Mouse (Mus musculus): ENCODE results near the gene Asb2. TPM values are rescaled to one million over a fixed set of nuclear protein-coding genes. Genes with fewer than 3 reads are reported as not detected.
A peak's percentile ranks its signal among the peaks of the same experiment; 100 is the strongest.

Gene Asb2
- polyA plus RNA-seq (2015; fragmentation: Nextera tagmentation; extraction: Ambion mirVana), result 0.55 and 0.74 TPM in 2 replicates

DNA sequence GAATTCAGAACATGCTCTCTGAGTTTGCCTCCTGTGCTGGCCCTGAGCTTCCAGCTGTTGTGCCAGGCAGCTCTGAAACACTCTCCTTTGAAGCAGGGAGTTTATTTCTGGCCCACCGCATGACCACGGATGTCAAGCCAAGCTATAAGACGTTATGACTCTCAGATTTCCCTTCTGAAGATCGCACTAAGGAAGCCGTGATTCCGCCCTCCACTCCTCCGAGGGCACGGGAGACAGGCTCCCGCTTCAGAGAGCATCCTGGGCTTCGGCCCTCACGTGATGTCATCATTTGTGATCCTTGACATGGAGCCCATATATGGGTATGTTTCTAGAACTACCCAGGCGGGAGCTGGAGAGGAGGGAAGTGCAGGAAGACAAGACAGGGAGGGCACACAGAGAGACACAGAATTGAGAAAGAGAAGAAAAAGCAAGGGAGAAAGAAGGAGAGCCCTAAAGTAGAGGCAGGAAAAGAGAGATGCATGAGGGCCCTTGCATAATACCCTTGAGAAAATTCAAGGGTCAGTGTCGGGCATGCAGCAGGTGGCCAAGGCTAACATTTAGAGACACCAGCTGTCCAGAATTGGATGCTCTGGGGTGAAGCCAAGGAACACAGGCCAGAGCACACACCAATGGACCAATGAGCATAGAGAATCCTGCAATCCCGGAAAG is at the start of gene Asb2:
Gene Asb2 (minus strand): TSS at position 256 of the 669 bp plus-strand sequence.
- no peaks in the 10 kb centered on the region for H3K9me3 ChIP-seq
- H3K9ac ChIP-seq (replicated peaks), result no peak within 1 kb of the TSS
- 76% methylated on average over 14 of the region's 14 CpGs for WGBS
- no peak within 1 kb of the TSS for H3K4me2 ChIP-seq (replicated peaks)
- H3K27ac ChIP-seq (replicated peaks), result no peak within 1 kb of the TSS
- no peak within 1 kb of the TSS for H3K4me3 ChIP-seq
- no peaks in the 10 kb centered on the region for H3K27me3 ChIP-seq
- H3K36me3 ChIP-seq, result no peaks in the 10 kb centered on the region
- H3K4me1 ChIP-seq, result 0 out of 2 replicates have a peak, but pooled peaks cover 3% of the 10 kb centered on the region
- ATAC-seq (replicated peaks), result no peak

DNA sequence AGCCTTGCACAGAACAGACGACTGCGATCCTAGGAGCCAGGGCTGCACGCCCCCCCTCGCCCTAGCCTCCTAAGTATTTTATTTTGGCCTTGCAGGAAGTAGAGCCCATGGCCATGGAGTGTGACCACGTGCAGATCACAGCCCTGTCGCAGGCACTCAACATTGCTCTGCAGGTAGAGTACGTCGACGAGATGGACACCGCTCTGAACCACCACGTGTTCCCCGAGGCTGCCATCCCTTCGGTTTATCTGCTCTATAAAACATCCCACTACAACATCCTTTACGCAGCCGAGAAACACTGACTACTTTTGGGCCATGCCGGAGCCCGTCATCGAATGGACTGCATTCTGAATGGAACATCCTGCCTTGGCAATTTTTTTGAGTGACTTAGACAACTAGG is 48.3 kb upstream of the Asb2 start:
- no peak for ATAC-seq (replicated peaks)

DNA sequence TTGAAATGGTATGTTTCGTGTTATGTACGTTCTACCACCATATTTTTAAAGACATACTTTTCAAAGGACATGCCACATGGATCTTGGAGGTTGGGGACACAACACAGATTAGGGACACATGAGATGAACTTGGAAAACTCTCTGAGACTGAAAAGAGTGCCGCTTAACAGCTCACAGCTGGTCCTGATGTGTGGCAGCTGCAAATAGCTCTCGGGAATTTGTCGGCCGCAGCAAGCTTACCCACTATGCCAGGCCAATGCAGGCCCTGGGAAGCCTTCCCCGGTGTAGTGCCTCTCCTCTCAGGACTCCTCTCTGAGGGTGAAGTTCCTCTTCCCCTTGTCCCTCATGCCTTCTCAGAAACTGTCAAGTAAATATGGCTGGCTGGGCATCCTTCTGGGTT is 41.0 kb upstream of the Asb2 start:
- Histone ChIP-seq H3K27ac (replicated peaks) (no peak overlapping the region), H3K4me1 (no peaks in the 10 kb centered on the region), H3K9me3 (no peaks in the 10 kb centered on the region), H3K9ac (replicated peaks) (no peak overlapping the region), H3K4me2 (replicated peaks) (no peak overlapping the region), H3K36me3 (0 out of 2 replicates have a peak, but pooled peaks cover 2% of the 10 kb centered on the region), H3K4me3 (no peak overlapping the region), H3K27me3 (no peaks in the 10 kb centered on the region)
- 87% methylated on average over 7 of the region's 7 CpGs for WGBS
- no peak for ATAC-seq (replicated peaks)

More for the DNA sequence above, 48.3 kb upstream of the Asb2 start:
- H3K4me2 ChIP-seq (replicated peaks), result no peak overlapping the region
- no peaks in the 10 kb centered on the region for H3K4me1 ChIP-seq
- H3K27ac ChIP-seq (replicated peaks), result no peak overlapping the region
- WGBS, result 90% methylated on average over 18 of the region's 18 CpGs
- no peaks in the 10 kb centered on the region for H3K9me3 ChIP-seq
- H3K27me3 ChIP-seq, result no peaks in the 10 kb centered on the region
- H3K4me3 ChIP-seq, result no peak overlapping the region
- H3K36me3 ChIP-seq, result peaks cover 58% of the 10 kb centered on the region
- H3K9ac ChIP-seq (replicated peaks), result no peak overlapping the region

DNA sequence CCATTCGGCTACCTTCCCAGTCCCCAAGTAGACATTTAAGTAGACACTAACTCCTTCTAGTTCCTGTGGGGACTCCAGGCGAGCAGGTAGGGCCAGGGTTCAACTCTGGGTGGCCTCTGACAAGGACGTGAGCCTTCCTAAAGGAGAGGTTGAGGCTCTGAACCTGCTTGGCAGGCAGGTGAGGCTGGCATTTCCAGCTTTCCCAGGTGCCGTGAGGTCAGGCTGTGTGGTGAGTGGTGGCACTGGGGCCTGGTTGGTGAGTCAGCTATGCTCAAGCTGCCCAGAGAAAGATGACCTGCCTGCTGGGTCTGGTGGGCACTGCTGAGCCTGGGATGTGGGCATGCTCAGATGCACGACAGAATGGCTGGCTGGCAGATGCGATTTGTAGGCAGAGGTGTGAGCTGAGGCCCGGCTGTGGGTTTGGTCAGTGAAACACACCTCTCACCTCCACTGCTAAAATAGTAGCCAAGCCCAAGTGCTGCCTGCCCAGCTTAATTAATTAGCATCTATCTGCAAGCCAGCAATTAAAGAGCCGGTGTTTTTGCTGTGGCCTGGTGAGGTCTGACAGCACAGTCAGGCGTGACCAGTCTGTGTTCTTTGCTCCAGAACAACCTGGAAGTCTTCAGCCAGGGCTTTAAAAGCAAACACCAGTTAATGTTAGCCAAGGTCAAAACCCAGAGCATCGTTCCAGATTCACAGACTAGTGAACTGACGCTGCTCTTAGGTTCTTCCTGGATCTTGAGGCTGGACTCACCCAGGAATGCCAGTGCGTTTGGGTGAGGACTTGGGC is 39.9 kb upstream of the Asb2 start:
- Histone ChIP-seq H3K4me3 (no peak overlapping the region), H3K4me1 (no peaks in the 10 kb centered on the region), H3K36me3 (0 out of 2 replicates have a peak, but pooled peaks cover 2% of the 10 kb centered on the region), H3K27me3 (no peaks in the 10 kb centered on the region), H3K4me2 (replicated peaks) (no peak overlapping the region), H3K27ac (replicated peaks) (no peak overlapping the region), H3K9ac (replicated peaks) (no peak overlapping the region), H3K9me3 (no peaks in the 10 kb centered on the region)
- 78% methylated on average over 12 of the region's 12 CpGs for WGBS
- no peak for ATAC-seq (replicated peaks)

DNA sequence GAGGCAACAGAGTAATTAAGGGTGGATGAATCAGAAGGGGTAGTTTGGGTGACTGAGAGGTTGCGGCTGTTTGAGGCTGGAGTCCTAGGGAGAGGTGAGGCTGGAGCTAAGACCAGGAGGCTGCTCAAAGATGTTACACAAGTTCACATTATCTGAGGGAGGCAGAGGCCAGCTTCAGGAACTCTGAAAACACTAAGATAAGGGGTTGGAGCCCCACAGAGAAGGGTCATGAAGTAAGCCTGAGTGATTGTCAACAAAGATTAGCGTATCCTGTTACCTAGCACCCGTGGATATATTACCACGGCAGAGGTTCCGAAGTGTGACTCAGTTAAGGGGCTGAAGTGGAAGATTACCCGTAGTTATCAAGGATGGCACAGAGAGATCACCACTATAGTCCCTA is 37.7 kb upstream of the Asb2 start:
- H3K36me3 ChIP-seq, result no peaks in the 10 kb centered on the region
- H3K27ac ChIP-seq (replicated peaks), result no peak overlapping the region
- H3K4me2 ChIP-seq (replicated peaks), result no peak overlapping the region
- peaks cover 12% of the 10 kb centered on the region for H3K4me1 ChIP-seq
- H3K4me3 ChIP-seq, result no peak overlapping the region
- no peaks in the 10 kb centered on the region for H3K27me3 ChIP-seq
- no peak overlapping the region for H3K9ac ChIP-seq (replicated peaks)
- no peaks in the 10 kb centered on the region for H3K9me3 ChIP-seq
- 91% methylated on average over 6 of the region's 6 CpGs for WGBS
- no peak for ATAC-seq (replicated peaks)

DNA sequence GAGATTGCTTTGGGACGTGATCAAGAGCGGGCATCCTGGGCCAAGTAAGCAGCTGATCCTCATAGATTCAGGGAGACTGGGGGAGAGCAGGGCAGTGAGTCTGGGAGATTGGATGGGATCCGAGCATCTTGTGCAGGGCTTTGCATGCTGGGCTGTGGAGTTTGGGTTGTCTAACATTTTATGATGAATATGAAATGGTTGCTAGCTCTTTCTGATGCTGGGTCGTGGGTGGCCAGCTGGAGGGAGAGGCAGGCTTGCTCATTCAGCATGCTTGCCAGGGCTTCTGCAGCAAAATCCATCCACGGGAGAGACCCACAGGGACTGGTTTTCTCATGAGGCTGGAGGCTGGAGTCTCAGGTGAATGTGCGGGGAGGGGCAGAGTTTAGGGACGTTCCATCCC is 35.3 kb upstream of the Asb2 start:
- Histone ChIP-seq H3K4me1 (peaks cover 12% of the 10 kb centered on the region), H3K4me3 (no peak overlapping the region), H3K27me3 (no peaks in the 10 kb centered on the region), H3K27ac (replicated peaks) (no peak overlapping the region), H3K9me3 (no peaks in the 10 kb centered on the region), H3K4me2 (replicated peaks) (no peak overlapping the region), H3K9ac (replicated peaks) (no peak overlapping the region), H3K36me3 (no peaks in the 10 kb centered on the region)
- ATAC-seq (replicated peaks), result no peak
- WGBS, result 89% methylated on average over 7 of the region's 7 CpGs

DNA sequence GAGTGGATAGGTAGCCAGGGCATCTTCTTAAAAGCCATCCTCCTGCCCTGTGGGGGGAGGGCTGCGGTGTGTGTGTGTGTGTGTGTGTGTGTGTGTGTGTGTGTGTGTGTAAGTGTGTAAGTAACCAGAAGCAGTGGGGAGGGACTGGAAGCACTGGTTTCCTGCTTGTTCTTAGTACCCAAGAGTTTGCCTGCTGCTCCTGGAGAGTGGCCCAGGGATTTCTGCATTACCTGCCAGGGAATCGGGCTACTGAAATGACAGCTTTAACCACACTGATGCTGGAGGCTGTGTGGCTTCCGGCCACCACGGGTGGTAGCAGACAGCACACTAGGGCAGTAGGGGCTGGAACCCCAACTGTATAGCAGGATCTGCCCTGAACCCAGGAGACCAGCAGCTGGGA is 34.2 kb upstream of the Asb2 start:
- Histone ChIP-seq H3K9me3 (no peaks in the 10 kb centered on the region), H3K27ac (replicated peaks) (no peak overlapping the region), H3K4me1 (peaks cover 12% of the 10 kb centered on the region), H3K9ac (replicated peaks) (no peak overlapping the region), H3K4me2 (replicated peaks) (no peak overlapping the region), H3K27me3 (no peaks in the 10 kb centered on the region), H3K36me3 (no peaks in the 10 kb centered on the region), H3K4me3 (no peak overlapping the region)
- 76% methylated on average over 4 of the region's 4 CpGs for WGBS
- no peak for ATAC-seq (replicated peaks)

DNA sequence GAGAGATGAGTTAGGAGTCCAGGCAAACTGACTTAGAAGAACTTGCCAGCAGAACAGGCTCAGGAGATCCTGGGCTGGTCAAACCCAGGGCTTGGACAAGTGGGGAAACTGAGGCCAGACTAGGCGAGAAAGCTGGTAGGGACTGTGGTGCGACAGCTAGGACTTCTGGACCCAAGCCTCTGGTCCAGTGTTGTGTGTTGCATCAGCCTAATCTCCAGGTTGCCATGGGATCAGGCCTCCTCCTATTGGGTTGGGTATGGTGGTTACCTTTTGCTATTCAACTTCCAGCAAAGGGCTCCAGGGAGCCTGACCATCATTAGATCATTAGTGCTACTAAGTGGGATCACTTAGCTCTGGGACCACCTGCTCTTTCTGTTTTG is 33.5 kb upstream of the Asb2 start:
- no peaks in the 10 kb centered on the region for H3K27me3 ChIP-seq
- H3K9ac ChIP-seq (replicated peaks), result peak overlapping the region; percentile 94
- no peaks in the 10 kb centered on the region for H3K9me3 ChIP-seq
- peak overlapping the region; percentile 73 for H3K4me2 ChIP-seq (replicated peaks)
- H3K36me3 ChIP-seq, result no peaks in the 10 kb centered on the region
- ATAC-seq (replicated peaks), result no peak; the same call in 1 of the 2 replicates
- peaks cover 12% of the 10 kb centered on the region for H3K4me1 ChIP-seq
- peak overlapping the region; percentile 84 for H3K4me3 ChIP-seq
- no peak overlapping the region for H3K27ac ChIP-seq (replicated peaks)
- 56% methylated on average over 2 of the region's 2 CpGs for WGBS

DNA sequence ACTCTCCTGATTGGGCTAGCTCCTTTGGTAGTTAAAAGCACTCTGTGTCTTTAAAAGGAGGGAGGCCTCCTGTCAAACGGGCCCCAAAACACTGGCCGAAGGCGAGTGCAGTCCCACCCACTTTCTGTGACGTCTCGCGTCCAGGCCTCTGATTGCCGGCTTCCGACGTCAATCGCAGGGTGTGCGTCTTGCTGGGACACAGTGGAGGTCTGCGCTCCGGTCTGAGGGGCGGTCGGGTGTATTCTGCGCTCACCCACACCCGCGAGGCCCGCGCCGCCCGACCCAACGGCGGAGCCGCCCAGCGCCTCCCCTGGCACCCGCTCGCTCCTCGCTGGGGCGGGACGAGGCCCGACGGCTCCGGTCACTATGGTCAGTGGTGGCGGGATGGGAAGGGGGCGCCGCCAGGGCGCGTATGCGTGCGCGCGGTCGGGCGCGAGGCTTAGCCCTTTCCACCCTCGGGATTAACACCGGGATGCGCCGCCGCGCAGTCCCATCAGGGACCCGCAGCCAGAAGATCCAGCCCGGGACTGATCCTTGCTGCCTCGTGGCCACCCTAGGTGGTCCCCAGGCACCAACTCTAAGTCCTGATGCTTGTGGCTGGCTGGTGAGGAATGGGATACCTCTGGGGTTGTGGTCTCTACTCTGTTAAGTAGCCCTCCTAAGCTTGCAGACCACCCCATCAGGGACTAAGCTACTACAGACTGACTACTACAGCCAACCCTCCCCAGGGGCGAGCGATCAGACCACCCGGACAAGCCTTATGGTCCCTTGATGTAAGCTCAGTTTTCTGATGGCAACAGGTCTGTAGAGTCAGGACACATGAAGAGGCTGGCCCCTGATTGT is 32.9 kb upstream of the Asb2 start, which contains the start of gene Otub2:
Gene Otub2 (plus strand): TSS at position 178 of the 843 bp plus-strand sequence.
- H3K4me2 ChIP-seq (replicated peaks), result peak within 1 kb of the TSS; percentile 73
- no peaks in the 10 kb centered on the region for H3K27me3 ChIP-seq
- H3K4me1 ChIP-seq, result peaks cover 12% of the 10 kb centered on the region
- under 1% methylated on average over 58 of the region's 58 CpGs for WGBS
- peak within 1 kb of the TSS; percentile 84 for H3K4me3 ChIP-seq
- H3K9me3 ChIP-seq, result no peaks in the 10 kb centered on the region
- no peaks in the 10 kb centered on the region for H3K36me3 ChIP-seq
- H3K27ac ChIP-seq (replicated peaks), result peak within 1 kb of the TSS; percentile 66
- peak; percentile 100 for ATAC-seq (replicated peaks)
- peak within 1 kb of the TSS; percentile 94 for H3K9ac ChIP-seq (replicated peaks)

DNA sequence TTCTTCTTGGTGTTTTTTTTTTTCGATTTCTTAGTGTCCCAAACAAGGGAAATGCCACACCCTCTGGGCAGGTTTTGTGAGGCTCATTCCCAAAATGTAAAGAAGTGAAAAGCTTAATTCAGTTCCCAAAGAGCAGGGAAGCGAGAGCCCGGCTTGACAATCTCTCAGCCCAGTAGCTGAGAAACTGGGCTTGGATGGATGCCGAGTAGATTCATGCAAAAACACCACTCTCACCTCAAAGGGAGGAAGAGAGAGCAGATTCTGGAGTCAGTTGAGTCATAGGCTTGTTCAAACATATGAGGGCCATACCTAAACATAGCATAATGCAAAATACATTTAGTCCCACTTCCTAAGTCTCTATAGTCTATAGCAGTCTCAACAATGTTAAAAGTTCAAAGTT is 24.4 kb upstream of the Asb2 start:
- 82% methylated on average over 4 of the region's 4 CpGs for WGBS
- no peak overlapping the region for H3K4me2 ChIP-seq (replicated peaks)
- no peak overlapping the region for H3K9ac ChIP-seq (replicated peaks)
- no peak for ATAC-seq (replicated peaks)
- H3K4me1 ChIP-seq, result peaks cover 12% of the 10 kb centered on the region
- H3K4me3 ChIP-seq, result no peak overlapping the region
- H3K9me3 ChIP-seq, result no peaks in the 10 kb centered on the region
- no peaks in the 10 kb centered on the region for H3K36me3 ChIP-seq
- H3K27me3 ChIP-seq, result no peaks in the 10 kb centered on the region
- H3K27ac ChIP-seq (replicated peaks), result no peak overlapping the region

DNA sequence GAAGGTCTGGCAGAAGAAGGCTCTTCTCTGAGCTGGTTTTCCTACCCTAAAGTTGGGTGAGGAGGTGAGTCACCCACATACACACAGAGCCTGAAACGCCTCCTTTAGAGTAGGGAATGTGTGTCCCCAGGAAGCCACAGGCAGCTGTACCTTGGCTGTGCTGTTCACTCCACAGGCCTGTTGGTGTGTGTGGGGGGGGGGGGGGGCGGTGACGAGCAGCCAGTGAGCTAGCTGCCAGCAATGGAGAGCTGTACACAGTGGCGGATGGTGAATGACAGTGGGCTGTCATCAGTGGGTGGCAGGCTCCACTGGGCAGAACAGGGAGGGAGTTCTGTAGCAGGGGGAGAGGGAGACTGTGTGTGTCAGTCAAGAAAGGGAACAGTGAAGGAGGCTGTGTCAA is 21.0 kb upstream of the Asb2 start:
- Histone ChIP-seq H3K4me2 (replicated peaks) (no peak overlapping the region), H3K9me3 (no peaks in the 10 kb centered on the region), H3K36me3 (no peaks in the 10 kb centered on the region), H3K27ac (replicated peaks) (0 out of 2 replicates have a peak overlapping the region, but pooled peaks have one; percentile 43), H3K4me3 (no peak overlapping the region), H3K4me1 (peaks cover 12% of the 10 kb centered on the region), H3K27me3 (no peaks in the 10 kb centered on the region), H3K9ac (replicated peaks) (no peak overlapping the region)
- WGBS, result 62% methylated on average over 4 of the region's 4 CpGs
- ATAC-seq (replicated peaks), result peak; percentile 72

DNA sequence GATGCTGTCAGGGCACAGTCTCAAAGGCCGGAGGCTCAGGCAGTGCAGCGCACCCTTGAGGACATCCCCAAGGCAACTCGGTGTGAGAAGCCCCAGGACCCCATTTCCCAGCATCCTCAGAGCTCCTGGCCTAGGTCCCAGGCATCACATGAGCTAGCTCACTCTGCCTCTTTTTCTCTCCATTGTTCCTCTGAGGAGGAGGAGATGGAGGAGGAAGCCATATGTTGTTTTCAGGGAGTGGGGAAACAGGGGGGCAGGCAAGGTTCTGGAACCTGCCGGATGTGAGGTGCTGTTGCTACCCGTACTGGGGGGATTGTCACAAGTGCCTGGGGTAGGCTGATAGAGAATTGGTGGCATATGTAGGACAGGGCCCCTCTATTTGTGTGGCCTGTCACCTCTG is 20.3 kb upstream of the Asb2 start:
- H3K9ac ChIP-seq (replicated peaks), result no peak overlapping the region
- H3K9me3 ChIP-seq, result no peaks in the 10 kb centered on the region
- H3K4me2 ChIP-seq (replicated peaks), result no peak overlapping the region
- no peak overlapping the region for H3K4me3 ChIP-seq
- WGBS, result 40% methylated on average over 5 of the region's 5 CpGs
- peaks cover 12% of the 10 kb centered on the region for H3K4me1 ChIP-seq
- peak overlapping the region; percentile 43; the same call in 1 of the 2 replicates for H3K27ac ChIP-seq (replicated peaks)
- ATAC-seq (replicated peaks), result peak; percentile 71
- no peaks in the 10 kb centered on the region for H3K27me3 ChIP-seq
- H3K36me3 ChIP-seq, result no peaks in the 10 kb centered on the region

All from forebrain, embryonic 15.5 days (tissue).